Mouse (Mus musculus): ENCODE measurements at regions not wholly inside any gene's neighbourhood (a gene's known extent, or its start where the extent isn't known, plus 50 kb on each side); places are given as distances from the start of the nearest gene placed in this dataset.
"Not testable (repeated sequence)": the region's sequence is repeated elsewhere in the genome, so short reads cannot be mapped to it uniquely, and the experiment has no call there.

DNA sequence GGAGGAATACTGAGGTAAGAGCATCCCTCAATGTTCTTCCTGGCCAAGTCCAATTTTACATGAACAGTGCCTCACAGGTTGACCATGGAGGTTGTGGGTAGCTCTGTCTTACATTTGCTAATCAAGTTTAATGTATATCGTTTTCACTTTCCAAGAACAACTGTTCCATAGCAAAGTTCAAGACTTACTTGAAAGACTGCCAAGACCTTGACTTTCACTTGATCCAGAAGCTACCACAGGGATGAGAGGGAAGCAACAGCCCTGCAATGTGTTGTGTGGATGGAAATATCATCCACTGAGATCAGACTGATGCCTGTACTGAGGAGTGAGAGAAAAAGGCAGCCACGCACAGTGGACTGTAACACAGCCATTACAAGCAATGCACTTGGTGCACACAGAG is 189.4 kb upstream of the Daam1 start:
- no peaks in the 10 kb centered on the region for H3K4me1 ChIP-seq
- H3K36me3 ChIP-seq, result no peaks in the 10 kb centered on the region
- H3K4me3 ChIP-seq, result no peak overlapping the region
- H3K27me3 ChIP-seq (replicated peaks), result no peaks in the 10 kb centered on the region
- H3K4me2 ChIP-seq, result no peak overlapping the region
- H3K9me3 ChIP-seq (replicated peaks), result no peaks in the 10 kb centered on the region
- no peak overlapping the region for H3K9ac ChIP-seq
- 68% methylated on average over 2 of the region's 2 CpGs for WGBS (ENCODE audit: insufficient replicate concordance)
- no peak overlapping the region for H3K27ac ChIP-seq
- no peak for ATAC-seq

GRCm38 (mm10) chr12:71642797-71643337 is 188.0 kb upstream of the Daam1 start:
- Histone ChIP-seq H3K9me3 (replicated peaks) (no peaks in the 10 kb centered on the region), H3K9ac (no peak overlapping the region), H3K27ac (no peak overlapping the region), H3K36me3 (no peaks in the 10 kb centered on the region), H3K4me3 (no peak overlapping the region), H3K4me2 (no peak overlapping the region), H3K4me1 (no peaks in the 10 kb centered on the region), H3K27me3 (replicated peaks) (no peaks in the 10 kb centered on the region)
- ATAC-seq, result no peak
- WGBS (ENCODE audit: insufficient replicate concordance), result 61% methylated on average over 8 of the region's 8 CpGs

GRCm38 (mm10) chr12:71651251-71651650 is 179.6 kb upstream of the Daam1 start:
- no peak for ATAC-seq
- Histone ChIP-seq H3K36me3 (no peaks in the 10 kb centered on the region), H3K27me3 (replicated peaks) (no peaks in the 10 kb centered on the region), H3K9me3 (replicated peaks) (no peaks in the 10 kb centered on the region), H3K4me2 (no peak overlapping the region), H3K4me3 (no peak overlapping the region), H3K27ac (no peak overlapping the region), H3K4me1 (no peaks in the 10 kb centered on the region), H3K9ac (no peak overlapping the region)
- 51% methylated on average over 2 of the region's 2 CpGs for WGBS (ENCODE audit: insufficient replicate concordance)

DNA sequence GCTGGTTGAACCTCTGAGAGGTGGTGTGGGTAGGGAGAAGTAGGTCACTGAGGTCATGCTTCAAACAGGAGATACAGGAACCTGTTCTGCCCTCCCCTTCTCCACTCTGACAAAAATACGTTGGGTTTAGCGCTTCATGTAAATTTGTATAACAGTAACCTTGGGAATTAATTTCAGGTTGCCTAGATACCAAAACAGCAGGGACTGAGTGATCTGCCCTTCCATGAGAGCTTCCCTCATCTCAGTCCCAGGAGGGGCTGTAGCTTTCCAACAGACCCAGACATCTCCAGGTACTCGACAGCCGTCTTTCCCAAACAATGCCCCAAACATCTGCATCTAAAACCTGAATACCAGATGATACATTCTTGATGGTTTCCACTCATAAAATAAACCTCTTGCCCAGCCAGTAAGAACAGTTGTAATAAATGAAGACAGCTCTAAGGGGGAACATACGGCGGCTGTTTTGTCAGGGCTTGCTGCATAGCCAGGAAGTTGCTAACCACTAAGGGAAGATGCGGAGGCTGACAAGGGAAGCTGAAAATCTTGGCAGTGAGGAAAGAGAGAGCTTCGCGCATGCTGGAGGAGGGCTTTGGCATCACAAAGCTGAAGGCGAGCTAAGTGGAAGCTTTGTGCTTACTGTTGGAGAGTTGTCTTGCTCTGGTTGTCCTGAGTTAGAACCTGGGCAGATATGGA is 137.4 kb upstream of the Daam1 start:
- H3K9me3 ChIP-seq (replicated peaks), result no peaks in the 10 kb centered on the region
- H3K27ac ChIP-seq, result no peak overlapping the region
- H3K4me2 ChIP-seq, result no peak overlapping the region
- no peak overlapping the region for H3K4me3 ChIP-seq
- H3K4me1 ChIP-seq, result no peaks in the 10 kb centered on the region
- 29% methylated on average over 10 of the region's 10 CpGs for WGBS (ENCODE audit: insufficient replicate concordance)
- H3K36me3 ChIP-seq, result no peaks in the 10 kb centered on the region
- no peak for ATAC-seq
- no peaks in the 10 kb centered on the region for H3K27me3 ChIP-seq (replicated peaks)
- no peak overlapping the region for H3K9ac ChIP-seq

DNA sequence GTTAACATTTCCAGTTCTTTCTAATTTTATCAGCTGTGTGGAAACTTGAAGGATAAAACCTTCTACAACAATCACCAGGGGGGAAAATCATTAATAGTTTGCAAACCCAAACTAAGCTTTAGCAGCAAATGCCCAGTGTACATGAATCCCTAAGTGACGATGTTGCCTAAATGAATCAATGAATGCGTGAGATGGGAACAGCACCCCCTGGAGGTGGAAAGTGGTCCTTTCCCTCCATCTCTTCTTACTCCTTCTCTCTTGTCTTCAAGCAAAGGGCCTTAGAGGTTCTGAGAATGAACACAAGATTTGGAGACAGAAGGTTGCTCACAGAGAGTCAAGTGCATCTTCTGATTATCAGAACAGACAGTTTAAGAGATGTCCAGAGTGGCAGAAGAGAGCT is 129.1 kb upstream of the Daam1 start:
- H3K4me2 ChIP-seq, result no peak overlapping the region
- 0 out of 2 replicates have a peak, but pooled peaks cover 8% of the 10 kb centered on the region for H3K9me3 ChIP-seq (replicated peaks)
- H3K36me3 ChIP-seq, result no peaks in the 10 kb centered on the region
- no peaks in the 10 kb centered on the region for H3K27me3 ChIP-seq (replicated peaks)
- ATAC-seq, result no peak
- H3K27ac ChIP-seq, result no peak overlapping the region
- no peak overlapping the region for H3K9ac ChIP-seq
- 85% methylated on average over 2 of the region's 2 CpGs for WGBS (ENCODE audit: insufficient replicate concordance)
- H3K4me3 ChIP-seq, result no peak overlapping the region
- no peaks in the 10 kb centered on the region for H3K4me1 ChIP-seq

- Histone ChIP-seq H3K4me2 (no peak overlapping the region), H3K4me1 (no peaks in the 10 kb centered on the region), H3K4me3 (no peak overlapping the region), H3K27me3 (replicated peaks) (no peaks in the 10 kb centered on the region), H3K9me3 (replicated peaks) (0 out of 2 replicates have a peak, but pooled peaks cover 8% of the 10 kb centered on the region), H3K36me3 (no peaks in the 10 kb centered on the region), H3K9ac (no peak overlapping the region), H3K27ac (no peak overlapping the region)
- 69% methylated on average over 11 of the region's 11 CpGs for WGBS (ENCODE audit: insufficient replicate concordance)
- ATAC-seq, result no peak
Measured at GRCm38 (mm10) chr12:71702181-71702580, 128.7 kb upstream of the Daam1 start.

DNA sequence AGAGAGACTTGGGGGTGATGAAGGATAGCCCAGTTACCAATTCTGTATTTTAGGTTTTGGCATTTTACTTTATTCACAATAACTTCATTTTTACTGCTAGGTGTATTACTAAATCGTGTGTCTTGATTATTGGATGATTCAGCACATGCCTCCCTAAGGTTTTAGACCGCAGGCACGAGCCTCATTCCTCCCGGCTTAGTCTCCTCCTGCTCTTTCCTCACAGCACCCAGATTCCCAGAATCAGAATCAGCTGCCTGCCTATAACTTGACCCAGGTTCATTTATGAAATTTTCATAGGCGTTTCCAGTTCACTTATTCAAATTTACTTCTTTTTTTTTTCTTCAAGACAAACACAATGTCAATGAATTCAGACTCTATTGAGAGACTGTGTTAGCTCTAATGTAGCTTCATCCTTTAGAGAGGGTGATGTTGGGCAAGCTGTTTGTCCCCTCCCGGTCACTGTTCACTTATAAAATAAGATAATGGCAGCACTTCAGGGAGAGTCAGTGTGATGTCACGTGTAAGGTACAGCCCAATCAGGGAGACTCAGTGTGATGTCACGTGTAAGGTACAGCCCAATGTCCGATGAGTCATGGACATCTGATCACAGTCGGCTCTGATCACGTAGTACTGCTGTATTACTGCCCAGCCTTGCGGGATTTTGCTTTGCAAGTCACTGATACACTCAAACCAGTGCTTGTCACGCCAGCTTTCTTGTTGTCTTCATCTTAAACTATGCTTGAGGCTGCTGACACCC is 127.6 kb upstream of the Daam1 start:
- ATAC-seq, result no peak
- 72% methylated on average over 13 of the region's 13 CpGs for WGBS (ENCODE audit: insufficient replicate concordance)
- H3K9me3 ChIP-seq (replicated peaks), result 0 out of 2 replicates have a peak, but pooled peaks cover 8% of the 10 kb centered on the region
- H3K27ac ChIP-seq, result no peak overlapping the region
- H3K36me3 ChIP-seq, result no peaks in the 10 kb centered on the region
- H3K4me1 ChIP-seq, result no peaks in the 10 kb centered on the region
- H3K4me2 ChIP-seq, result no peak overlapping the region
- no peak overlapping the region for H3K9ac ChIP-seq
- H3K27me3 ChIP-seq (replicated peaks), result no peaks in the 10 kb centered on the region
- H3K4me3 ChIP-seq, result no peak overlapping the region

DNA sequence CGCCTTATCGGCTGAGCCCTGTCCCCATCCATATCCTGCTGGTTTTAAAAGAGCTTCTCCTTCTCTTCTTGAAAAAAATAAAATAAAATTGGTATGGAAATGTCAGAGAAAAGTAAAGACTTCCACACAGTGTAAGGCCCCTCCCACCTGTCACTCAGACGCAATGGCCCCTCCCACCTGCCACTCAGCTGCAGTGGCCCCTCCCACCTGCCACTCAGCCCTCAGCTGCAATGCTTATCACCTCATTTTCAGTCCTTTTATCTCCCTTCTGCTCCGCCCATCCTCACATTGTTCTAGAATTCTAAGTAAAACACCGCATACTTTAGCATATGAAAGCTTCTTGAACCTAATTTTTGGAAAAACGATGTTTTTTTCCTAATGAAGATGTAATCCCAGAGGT is 126.4 kb upstream of the Daam1 start:
- H3K9me3 ChIP-seq (replicated peaks), result 0 out of 2 replicates have a peak, but pooled peaks cover 2% of the 10 kb centered on the region
- no peak overlapping the region for H3K27ac ChIP-seq
- H3K4me2 ChIP-seq, result no peak overlapping the region
- H3K4me1 ChIP-seq, result no peaks in the 10 kb centered on the region
- WGBS (ENCODE audit: insufficient replicate concordance), result 56% methylated on average over 6 of the region's 6 CpGs
- H3K36me3 ChIP-seq, result no peaks in the 10 kb centered on the region
- no peak overlapping the region for H3K9ac ChIP-seq
- ATAC-seq, result no peak
- no peaks in the 10 kb centered on the region for H3K27me3 ChIP-seq (replicated peaks)
- no peak overlapping the region for H3K4me3 ChIP-seq

DNA sequence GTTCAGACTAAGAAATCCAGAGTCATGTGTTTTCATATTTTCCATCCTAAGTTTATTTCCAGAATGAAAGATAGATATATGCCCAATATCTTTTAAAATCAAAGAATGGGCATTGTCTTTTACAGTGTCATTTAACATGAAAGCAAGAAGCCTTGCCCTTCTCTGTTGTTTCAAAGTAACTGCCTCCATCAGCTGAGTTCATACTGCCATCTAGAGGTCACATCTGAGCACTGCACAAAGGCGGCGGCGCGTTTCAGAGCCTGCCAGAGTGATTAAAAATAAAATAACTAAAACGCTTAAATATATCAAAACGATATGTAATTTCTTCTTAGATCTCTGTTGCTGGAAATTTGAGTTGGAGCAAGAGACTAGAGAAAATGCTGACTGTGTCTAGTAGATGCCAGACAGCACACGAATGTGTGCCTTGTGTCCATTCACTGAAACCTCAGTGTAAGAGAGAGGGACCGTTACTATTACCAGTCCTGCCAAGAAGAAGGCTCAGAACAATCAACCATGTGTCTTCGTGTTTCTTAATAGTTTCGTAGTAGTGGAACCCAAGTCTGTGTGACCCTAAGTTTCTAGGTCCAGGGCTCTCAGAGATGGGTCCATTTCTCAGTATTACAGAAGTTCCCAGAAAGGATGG is 123.0 kb upstream of the Daam1 start:
- 23% methylated on average over 10 of the region's 10 CpGs for WGBS (ENCODE audit: insufficient replicate concordance)
- no peak for ATAC-seq

GRCm38 (mm10) chr12:71714606-71715005 is 116.3 kb upstream of the Daam1 start:
- Histone ChIP-seq H3K4me2 (no peak overlapping the region), H3K36me3 (no peaks in the 10 kb centered on the region), H3K9me3 (replicated peaks) (no peaks in the 10 kb centered on the region), H3K4me1 (no peaks in the 10 kb centered on the region), H3K27ac (no peak overlapping the region), H3K9ac (no peak overlapping the region), H3K4me3 (no peak overlapping the region), H3K27me3 (replicated peaks) (no peaks in the 10 kb centered on the region)
- WGBS (ENCODE audit: insufficient replicate concordance), result 61% methylated on average over 7 of the region's 7 CpGs
- ATAC-seq, result no peak

More for the DNA sequence above, 123.0 kb upstream of the Daam1 start:
- H3K36me3 ChIP-seq, result no peaks in the 10 kb centered on the region
- H3K4me2 ChIP-seq, result no peak overlapping the region
- no peak overlapping the region for H3K4me3 ChIP-seq
- no peak overlapping the region for H3K9ac ChIP-seq
- no peaks in the 10 kb centered on the region for H3K27me3 ChIP-seq (replicated peaks)
- no peaks in the 10 kb centered on the region for H3K9me3 ChIP-seq (replicated peaks)
- H3K27ac ChIP-seq, result no peak overlapping the region
- H3K4me1 ChIP-seq, result no peaks in the 10 kb centered on the region

GRCm38 (mm10) chr12:71718412-71718811 is 112.5 kb upstream of the Daam1 start:
- WGBS (ENCODE audit: insufficient replicate concordance), result 55% methylated on average over 12 of the region's 12 CpGs
- not testable (repeated sequence) for H3K9me3 ChIP-seq (replicated peaks); H3K27ac ChIP-seq; H3K4me1 ChIP-seq; H3K4me3 ChIP-seq; H3K27me3 ChIP-seq (replicated peaks); H3K9ac ChIP-seq; H3K36me3 ChIP-seq; H3K4me2 ChIP-seq
- 0 out of 2 replicates have a peak, but pooled peaks have one; percentile 27 for ATAC-seq

GRCm38 (mm10) chr12:71718911-71719310 is 112.0 kb upstream of the Daam1 start:
- 58% methylated on average over 7 of the region's 7 CpGs for WGBS (ENCODE audit: insufficient replicate concordance)
- no peak overlapping the region for H3K4me3 ChIP-seq
- no peak for ATAC-seq
- H3K4me1 ChIP-seq, result no peaks in the 10 kb centered on the region
- H3K36me3 ChIP-seq, result no peaks in the 10 kb centered on the region
- no peaks in the 10 kb centered on the region for H3K27me3 ChIP-seq (replicated peaks)
- H3K27ac ChIP-seq, result no peak overlapping the region
- H3K9me3 ChIP-seq (replicated peaks), result no peaks in the 10 kb centered on the region
- H3K4me2 ChIP-seq, result no peak overlapping the region
- no peak overlapping the region for H3K9ac ChIP-seq
